Comparison of ENCODE assay signal across 24 mouse cellular contexts in genomic region chr15:51254143-51254542, GRCm38 (mm10).
"Had no signal": no experiment of that assay in that cellular context is flagged by ENCODE, and none has a peak within 500 bp of the region (broad histone marks: within the 10 kb centered on the region; RNA-seq: fewer than 3 reads in every experiment).

No protein-coding gene starts in this region.

- H3K27me3 ChIP-seq: heart, embryonic 13.5 days; heart, embryonic 15.5 days; intestine, embryonic 15.5 days; limb, embryonic 12.5 days; liver, embryonic 13.5 days; liver, embryonic 15.5 days had no signal

- H3K9me3 ChIP-seq: heart, embryonic 13.5 days; heart, embryonic 15.5 days; intestine, embryonic 15.5 days; limb, embryonic 12.5 days; liver, embryonic 13.5 days; liver, embryonic 15.5 days had no signal

- DNase-seq: gastrocnemius, postnatal 14 days; gastrocnemius, postnatal 36 days; heart, adult 11 months; heart, adult 2 months; heart, postnatal 14 days; heart, postnatal 36 days; kidney, adult 18-20 months; kidney, adult 8-10 months; kidney, postnatal 10 days; kidney, postnatal 36 days; layer of hippocampus, adult 9-11 months; layer of hippocampus, postnatal 36 days; left cerebral cortex, postnatal 4 days; liver; liver, embryonic 13.5 days had no signal

- H3K4me3 ChIP-seq: heart, adult 2 months; heart, embryonic 13.5 days; heart, embryonic 15.5 days; intestine, embryonic 15.5 days; limb, embryonic 12.5 days; liver, embryonic 13.5 days; liver, embryonic 15.5 days had no signal

- H3K36me3 ChIP-seq: heart, embryonic 13.5 days; heart, embryonic 15.5 days; intestine, embryonic 15.5 days; limb, embryonic 12.5 days; liver, embryonic 13.5 days; liver, embryonic 15.5 days had no signal

- H3K4me1 ChIP-seq: heart, embryonic 13.5 days; heart, embryonic 15.5 days; intestine, embryonic 15.5 days; limb, embryonic 12.5 days; liver, embryonic 13.5 days; liver, embryonic 15.5 days had no signal

- ATAC-seq: hindbrain, embryonic 16.5 days; inflammation-experienced regulatory T-cells, adult 6 months; intestine, embryonic 15.5 days; intestine, postnatal 0 days had no signal

- H3K27ac ChIP-seq: heart, adult 2 months; heart, embryonic 13.5 days; heart, embryonic 15.5 days; hindbrain, embryonic 14.5 days; intestine, embryonic 15.5 days; limb, embryonic 12.5 days; liver, embryonic 13.5 days; liver, embryonic 15.5 days had no signal
